Mouse (Mus musculus): ENCODE results near the gene Coil.

The Coil gene

GRCm38 (mm10) chr11:89005473-89005872 lies 35.4 kb downstream of the Coil start:
- in situ Hi-C loops (cut with MboI, MseI) = no loop called here

- in situ Hi-C loops (cut with MboI, MseI) = no loop called here
Observed at GRCm38 (mm10) chr11:89006404-89006803, 36.4 kb downstream of the Coil start.

- in situ Hi-C loops (cut with MboI, MseI) = no loop called here
Observed at GRCm38 (mm10) chr11:89007582-89007981, 37.5 kb downstream of the Coil start.

GRCm38 (mm10) chr11:89009066-89009465 lies 39.0 kb downstream of the Coil start:
- in situ Hi-C loops (cut with MboI, MseI) = no loop called here

GRCm38 (mm10) chr11:89009496-89009895 lies 39.4 kb downstream of the Coil start:
- in situ Hi-C loops (cut with MboI, MseI) = no loop called here

GRCm38 (mm10) chr11:89012241-89012640 lies 42.2 kb downstream of the Coil start:
- in situ Hi-C loops (cut with MboI, MseI) = no loop called here

GRCm38 (mm10) chr11:89017514-89018182 lies 47.6 kb downstream of the Coil start:
- in situ Hi-C loops (cut with MboI, MseI) = no loop called here

- in situ Hi-C loops (cut with MboI, MseI) = no loop called here
Observed at GRCm38 (mm10) chr11:89020681-89021305, 50.7 kb downstream of the Coil start.

- in situ Hi-C loops (cut with MboI, MseI) = no loop called here
Observed at GRCm38 (mm10) chr11:89021687-89022086, 51.6 kb downstream of the Coil start.

- in situ Hi-C loops (cut with MboI, MseI) = no loop called here
Observed at GRCm38 (mm10) chr11:89022120-89022731, 52.2 kb downstream of the Coil start.

GRCm38 (mm10) chr11:89023477-89023876 lies 53.4 kb downstream of the Coil start:
- in situ Hi-C loops (cut with MboI, MseI) = no loop called here

- in situ Hi-C loops (cut with MboI, MseI) = no loop called here
Observed at GRCm38 (mm10) chr11:89024181-89024881, 54.3 kb downstream of the Coil start.

GRCm38 (mm10) chr11:89025603-89026002 lies 55.6 kb downstream of the Coil start:
- in situ Hi-C loops (cut with MboI, MseI) = no loop called here

- in situ Hi-C loops (cut with MboI, MseI) = no loop called here
Observed at GRCm38 (mm10) chr11:89026117-89026516, 56.1 kb downstream of the Coil start.

- in situ Hi-C loops (cut with MboI, MseI) = no loop called here
Observed at GRCm38 (mm10) chr11:89027955-89028361, 57.9 kb downstream of the Coil start.

GRCm38 (mm10) chr11:89028871-89029405 lies 58.9 kb downstream of the Coil start:
- in situ Hi-C loops (cut with MboI, MseI) = no loop called here

- in situ Hi-C loops (cut with MboI, MseI) = no loop called here
Observed at GRCm38 (mm10) chr11:89030552-89030951, 60.5 kb downstream of the Coil start.

GRCm38 (mm10) chr11:89031189-89031588 lies 61.1 kb downstream of the Coil start:
- in situ Hi-C loops (cut with MboI, MseI) = no loop called here

GRCm38 (mm10) chr11:89034592-89034991 lies 64.5 kb downstream of the Coil start:
- in situ Hi-C loops (cut with MboI, MseI) = no loop called here

- in situ Hi-C loops (cut with MboI, MseI) = no loop called here
Observed at GRCm38 (mm10) chr11:89035552-89035951, 65.5 kb downstream of the Coil start.

GRCm38 (mm10) chr11:89038496-89038895 lies 68.4 kb downstream of the Coil start:
- in situ Hi-C loops (cut with MboI, MseI) = no loop called here

- in situ Hi-C loops (cut with MboI, MseI) = no loop called here
Observed at GRCm38 (mm10) chr11:89039325-89039724, 69.3 kb downstream of the Coil start.

All from regulatory T cell (primary cell).